Mouse (Mus musculus) layer of hippocampus, adult 6 months (tissue): ENCODE results near the gene Map6d1. TPM values are rescaled to one million over a fixed set of nuclear protein-coding genes. Genes with fewer than 3 reads are reported as not detected.

ENCODE experiments used
- long read RNA-seq, 2 experiments: library from polyadenylated mRNA; unstranded; transcript quantifications; one replicate each; pipeline ENCODE4 v2.0.0; 2019 to 2020
- polyA plus RNA-seq: library from polyadenylated mRNA; unstranded; fragments of <200 nt; fragmentation: Nextera tagmentation; gene quantifications from 2 replicates; pipeline ENCODE4 v1.2.3, GENCODE M21; 2021

Gene Map6d1
- polyA plus RNA-seq, result 37.3 and 38.1 TPM in 2 replicates
- long read RNA-seq, experiment 1, transcript Map6d1-201 (3 exons, 3,280 nt), result major isoform, 44 of 54 reads
- long read RNA-seq, experiment 1, partial matches to known transcripts, result 5 of 54 reads
- long read RNA-seq, experiment 1, other reads (novel, unspliced or antisense), result 5 of 54 reads
- long read RNA-seq, experiment 2, transcript Map6d1-201 (3 exons, 3,280 nt), result major isoform, 259 of 275 reads
- long read RNA-seq, experiment 2, partial matches to known transcripts, result 3 of 275 reads
- long read RNA-seq, experiment 2, other reads (novel, unspliced or antisense), result 13 of 275 reads

GRCm38 (mm10) chr16:20240468-20241414 is at the start of gene Map6d1:
TSS of gene Map6d1 (minus strand) at chr16:20241358.

Other genes with a start within 250 kb of the Map6d1 start
- 17.3 and 19.2 TPM in 2 replicates for gene Klhl24, start 143.8 kb downstream of the Map6d1 start, polyA plus RNA-seq
- gene Yeats2, start 100.3 kb downstream of the Map6d1 start, polyA plus RNA-seq, result 4.3 and 4.4 TPM in 2 replicates
- 49.0 and 49.9 TPM in 2 replicates for gene Parl, start 61.0 kb upstream of the Map6d1 start, polyA plus RNA-seq
- gene Cyp2ab1, start 84.0 kb upstream of the Map6d1 start, polyA plus RNA-seq, result not detected in 2 replicates
- 49.2 and 59.3 TPM in 2 replicates for gene Abcc5, start 185.0 kb upstream of the Map6d1 start, polyA plus RNA-seq